Mouse (Mus musculus): ENCODE measurements around the gene Sars2.

Sars2 gene

GRCm38 (mm10) chr7:28778825-28779224, 37.0 kb downstream of the Sars2 start:
- DNase-seq (ENCODE audit: low read depth, low spot score) = no peak

GRCm38 (mm10) chr7:28780067-28780658, 38.4 kb downstream of the Sars2 start:
- peak; percentile 87 for DNase-seq (ENCODE audit: low read depth, low spot score)

- DNase-seq (ENCODE audit: low read depth, low spot score) = no peak
Observed at GRCm38 (mm10) chr7:28780857-28781256, 39.1 kb downstream of the Sars2 start.

GRCm38 (mm10) chr7:28781261-28781663, 39.5 kb downstream of the Sars2 start:
- DNase-seq (ENCODE audit: low read depth, low spot score) = no peak

- DNase-seq (ENCODE audit: low read depth, low spot score) = no peak
Observed at GRCm38 (mm10) chr7:28785161-28785560, 43.4 kb downstream of the Sars2 start.

GRCm38 (mm10) chr7:28787884-28788283, 46.1 kb downstream of the Sars2 start:
- no peak for DNase-seq (ENCODE audit: low read depth, low spot score)

- no peak for DNase-seq (ENCODE audit: low read depth, low spot score)
Observed at GRCm38 (mm10) chr7:28788307-28789195, 46.8 kb downstream of the Sars2 start, which contains the start of gene Rinl. TSS of gene Rinl (plus strand) at chr7:28788969.

GRCm38 (mm10) chr7:28789235-28789634, 47.4 kb downstream of the Sars2 start:
- no peak for DNase-seq (ENCODE audit: low read depth, low spot score)

GRCm38 (mm10) chr7:28790066-28790806, 48.4 kb downstream of the Sars2 start:
- no peak for DNase-seq (ENCODE audit: low read depth, low spot score)

GRCm38 (mm10) chr7:28791706-28792105, 49.9 kb downstream of the Sars2 start:
- no peak for DNase-seq (ENCODE audit: low read depth, low spot score)

- no peak for DNase-seq (ENCODE audit: low read depth, low spot score)
Observed at GRCm38 (mm10) chr7:28792391-28793185, 50.8 kb downstream of the Sars2 start.

GRCm38 (mm10) chr7:28793834-28794233, 52.0 kb downstream of the Sars2 start:
- no peak for DNase-seq (ENCODE audit: low read depth, low spot score)

GRCm38 (mm10) chr7:28794496-28794895, 52.7 kb downstream of the Sars2 start:
- DNase-seq (ENCODE audit: low read depth, low spot score) = no peak

- DNase-seq (ENCODE audit: low read depth, low spot score) = no peak
Observed at GRCm38 (mm10) chr7:28795832-28796231, 54.0 kb downstream of the Sars2 start.

- peak; percentile 79 for DNase-seq (ENCODE audit: low read depth, low spot score)
Observed at GRCm38 (mm10) chr7:28796562-28796975, 54.8 kb downstream of the Sars2 start.

GRCm38 (mm10) chr7:28799994-28800393, 58.2 kb downstream of the Sars2 start:
- DNase-seq (ENCODE audit: low read depth, low spot score) = no peak

GRCm38 (mm10) chr7:28801451-28801850, 59.7 kb downstream of the Sars2 start:
- no peak for DNase-seq (ENCODE audit: low read depth, low spot score)

GRCm38 (mm10) chr7:28801901-28802670, 60.3 kb downstream of the Sars2 start:
- peak; percentile 54 for DNase-seq (ENCODE audit: low read depth, low spot score)

- DNase-seq (ENCODE audit: low read depth, low spot score) = no peak
Observed at GRCm38 (mm10) chr7:28802846-28803588, 61.2 kb downstream of the Sars2 start.

Measured in mesoderm, embryonic 11.5 days (tissue).